Mouse (Mus musculus): ENCODE measurements around the gene Stx8. TPM values are rescaled to one million over a fixed set of nuclear protein-coding genes. Genes with fewer than 3 reads are reported as not detected.
A peak's percentile ranks its signal among the peaks of the same experiment; 100 is the strongest.

The Stx8 gene
- total RNA-seq, 4 experiments from 2014 or later, result 30.2 to 39.8 (median 35.9) TPM

DNA sequence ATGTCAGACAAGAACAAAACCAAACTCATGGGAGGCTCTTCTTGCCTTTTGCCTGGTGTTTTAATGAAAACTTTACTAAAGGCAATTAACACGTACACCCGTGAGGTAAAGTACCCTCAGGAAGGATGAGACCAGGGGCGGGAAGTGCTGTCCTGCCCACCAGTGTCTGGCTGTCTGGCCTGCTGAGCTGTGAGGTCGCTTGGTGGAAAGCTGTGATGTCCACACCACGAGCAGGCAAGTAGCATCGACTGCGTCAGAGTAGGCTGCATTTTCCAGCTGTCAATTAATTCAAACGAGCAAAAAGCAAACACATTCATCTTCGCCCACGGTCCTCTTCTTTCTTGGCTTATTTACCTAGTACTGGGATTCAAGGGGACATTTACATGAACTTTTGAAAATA, 232.7 kb downstream of the Stx8 start:
- no peak for DNase-seq (ENCODE audit: low spot score in 2 of 2)

- DNase-seq (ENCODE audit: low spot score in 2 of 2), result no peak
Measured at GRCm38 (mm10) chr11:68199103-68199502, 233.1 kb downstream of the Stx8 start.

DNA sequence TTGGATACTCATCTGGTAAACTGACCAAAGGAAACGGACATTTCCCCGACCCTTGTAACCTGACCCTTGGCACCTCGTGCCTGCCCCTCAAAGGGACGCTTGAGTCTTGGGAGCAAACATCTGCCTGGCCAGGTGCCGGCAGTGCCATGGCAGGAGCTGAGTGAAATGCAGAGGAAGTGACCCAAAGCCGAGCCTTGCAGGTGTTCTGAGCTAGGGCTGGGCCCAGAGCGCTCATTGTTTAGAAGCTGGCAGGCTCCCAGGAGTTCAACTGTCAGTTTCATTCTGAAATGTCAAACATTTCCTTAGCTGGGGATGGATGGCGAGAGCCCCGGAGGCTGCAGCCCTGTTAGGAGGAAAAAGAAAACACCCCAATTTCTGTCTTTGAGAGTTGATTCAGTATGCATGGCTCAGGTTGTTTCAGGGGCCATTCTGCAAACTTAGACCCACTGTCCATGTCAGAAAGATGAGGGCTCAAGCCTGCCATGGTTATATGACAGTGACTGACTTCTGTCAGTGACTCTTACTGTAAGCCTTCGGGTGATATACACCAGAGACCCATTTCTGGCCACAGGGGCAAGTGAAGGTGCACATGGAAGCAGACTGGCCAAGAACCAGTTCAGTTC, 233.9 kb downstream of the Stx8 start:
- no peak for DNase-seq (ENCODE audit: low spot score in 2 of 2)

DNA sequence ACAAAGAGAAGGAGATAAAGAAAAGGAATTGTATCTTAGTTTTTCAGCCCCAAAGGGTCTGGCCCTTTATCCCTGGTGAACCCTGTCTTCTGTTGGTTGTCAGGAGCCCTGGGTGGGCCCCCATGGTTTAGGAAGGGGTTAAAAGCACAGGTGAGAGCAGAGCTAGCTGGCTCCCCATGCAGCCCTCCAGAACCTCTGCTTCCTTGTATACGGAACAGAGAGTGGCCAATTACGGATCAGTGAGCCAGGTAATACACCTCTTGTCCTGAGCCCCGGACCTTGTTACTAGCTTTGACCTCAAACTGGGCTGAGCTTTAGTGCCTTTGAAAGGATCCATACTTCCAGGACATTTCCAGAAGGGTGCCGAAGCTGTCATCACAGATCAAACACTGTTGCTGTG, 234.5 kb downstream of the Stx8 start:
- DNase-seq (ENCODE audit: low spot score in 2 of 2), result no peak

- DNase-seq (ENCODE audit: low spot score in 2 of 2), result no peak
Measured at GRCm38 (mm10) chr11:68201063-68201462, 235.1 kb downstream of the Stx8 start.

- DNase-seq (ENCODE audit: low spot score in 2 of 2), result no peak
Measured at GRCm38 (mm10) chr11:68201811-68202459, 235.9 kb downstream of the Stx8 start.

- DNase-seq (ENCODE audit: low spot score in 2 of 2), result no peak
Measured at GRCm38 (mm10) chr11:68202561-68202960, 236.6 kb downstream of the Stx8 start.

DNA sequence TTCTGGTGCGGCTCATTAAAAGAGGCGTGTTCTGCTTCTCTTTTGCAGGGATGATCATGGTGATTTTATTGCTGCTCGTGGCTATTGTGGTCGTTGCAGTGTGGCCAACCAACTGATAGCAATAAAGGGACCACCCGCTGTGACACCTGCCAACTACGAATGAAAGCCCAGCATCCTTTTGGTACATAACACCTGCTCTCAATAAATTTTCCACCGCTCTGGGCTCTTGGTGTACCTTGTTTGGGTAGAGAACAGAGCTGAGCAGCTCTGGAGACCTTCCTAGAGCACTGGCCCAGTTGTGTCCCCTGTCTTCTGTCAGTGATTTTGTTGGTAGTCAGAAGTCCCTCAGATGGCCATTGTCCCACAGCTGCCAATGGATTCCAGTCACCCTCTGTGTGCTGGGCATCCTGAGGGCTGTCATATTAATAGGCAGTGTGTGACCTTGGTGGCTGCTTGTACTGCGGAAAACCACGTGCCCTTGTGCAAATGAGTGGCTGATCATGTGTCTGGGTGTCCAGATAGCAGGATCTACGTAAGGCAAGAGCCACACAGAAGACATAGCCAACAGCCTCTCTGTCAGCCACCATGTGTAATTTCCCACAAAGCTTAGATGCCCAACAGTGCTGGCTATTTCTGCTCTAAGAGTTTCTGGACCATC, 237.8 kb downstream of the Stx8 start:
- no peak for DNase-seq (ENCODE audit: low spot score in 2 of 2)

DNA sequence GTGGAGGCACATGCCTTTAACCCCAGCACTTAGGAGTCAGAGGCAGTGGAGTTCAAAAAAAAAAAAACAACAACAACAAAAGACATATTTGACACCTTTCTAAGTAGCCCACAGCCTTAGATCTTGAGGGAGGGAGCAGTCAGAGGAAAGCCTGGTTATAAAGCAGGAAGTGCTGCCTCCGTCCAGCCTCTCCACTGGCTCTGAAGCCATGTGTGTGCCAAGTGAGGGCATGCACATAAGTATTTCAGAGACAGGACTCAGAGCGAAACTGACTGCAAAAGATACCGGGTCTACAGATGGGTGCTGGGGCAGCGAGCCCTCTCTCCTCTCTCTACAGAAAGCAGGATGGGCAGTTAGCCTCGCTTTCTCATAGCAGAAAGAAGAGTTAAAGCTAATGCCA, 238.4 kb downstream of the Stx8 start:
- DNase-seq (ENCODE audit: low spot score in 2 of 2), result no peak

DNA sequence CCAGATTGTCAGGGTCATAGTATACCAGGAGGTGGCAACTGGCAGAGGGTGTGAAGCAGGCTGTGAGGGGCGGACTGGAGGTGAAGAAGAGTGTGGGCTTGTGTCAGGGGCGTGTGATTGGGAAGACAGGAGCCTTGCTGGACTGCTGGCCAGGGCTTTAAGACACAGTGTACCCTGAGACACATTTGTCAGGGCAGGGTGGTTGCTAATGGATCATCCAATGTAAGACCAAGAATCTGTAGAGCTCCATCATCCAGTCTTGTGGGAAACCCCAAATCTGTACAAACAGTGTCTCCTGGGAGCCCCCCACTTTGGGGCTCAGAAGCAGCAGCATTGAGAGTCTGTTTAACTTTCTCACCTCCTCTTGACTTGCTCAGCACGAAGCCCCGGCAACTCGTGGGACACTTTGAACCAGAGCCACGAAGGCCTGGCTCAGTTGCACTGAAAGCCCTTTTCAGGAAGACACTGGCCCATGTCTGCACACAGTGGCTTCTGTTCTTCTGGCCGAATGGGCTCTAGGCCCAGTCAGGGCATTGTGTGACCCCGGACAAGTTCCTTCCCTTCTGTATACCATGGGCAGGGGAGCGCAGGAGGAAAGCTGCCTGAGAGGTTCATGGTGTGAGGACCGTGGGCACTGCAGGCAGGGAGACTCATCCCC, 239.7 kb downstream of the Stx8 start:
- DNase-seq (ENCODE audit: low spot score in 2 of 2), result peak; percentile 44 to 54

DNA sequence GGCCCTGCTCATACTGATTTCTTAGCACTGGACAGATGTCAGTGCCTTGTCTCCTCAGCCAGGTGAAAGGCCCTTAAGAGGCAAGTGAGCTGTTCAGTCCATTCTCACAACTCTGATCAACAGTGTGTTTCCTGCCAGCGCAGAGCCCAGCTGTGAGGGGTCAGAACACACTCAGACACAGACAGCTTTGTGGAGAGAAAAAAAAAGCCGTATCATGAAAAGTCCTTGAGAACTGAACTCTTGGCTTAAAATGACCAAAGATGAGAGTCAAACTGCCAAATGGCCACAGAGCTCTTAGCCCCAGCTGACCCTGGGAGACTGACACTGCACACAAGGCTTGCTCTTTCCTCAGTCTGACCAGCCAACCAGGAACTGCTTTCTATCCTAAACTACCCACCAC, 242.0 kb downstream of the Stx8 start:
- no peak for DNase-seq (ENCODE audit: low spot score in 2 of 2)

DNA sequence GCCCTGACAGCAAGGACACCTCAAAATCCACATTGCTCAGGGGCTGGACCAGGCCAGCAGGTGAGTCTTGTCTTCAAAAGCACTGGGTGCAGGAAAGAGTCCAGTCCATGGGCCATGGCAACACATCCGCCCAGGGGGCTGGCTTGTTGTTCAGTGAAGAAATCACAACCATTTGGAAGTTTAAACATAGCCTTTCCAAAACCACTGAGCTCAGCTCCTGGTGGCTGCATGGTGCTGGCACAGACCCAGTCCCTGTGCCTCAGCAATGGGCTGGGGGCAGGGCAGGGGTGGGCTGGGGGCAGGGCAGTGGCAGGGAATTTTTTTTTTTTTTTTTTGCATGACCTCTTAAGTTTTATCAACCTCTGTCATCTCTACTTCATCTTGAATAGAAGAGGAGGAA, 242.6 kb downstream of the Stx8 start:
- no peak for DNase-seq (ENCODE audit: low spot score in 2 of 2)

- no peak for DNase-seq (ENCODE audit: low spot score in 2 of 2)
Measured at GRCm38 (mm10) chr11:68209506-68209905, 243.5 kb downstream of the Stx8 start.

GRCm38 (mm10) chr11:68210714-68211113, 244.7 kb downstream of the Stx8 start:
- no peak for DNase-seq (ENCODE audit: low spot score in 2 of 2)

DNA sequence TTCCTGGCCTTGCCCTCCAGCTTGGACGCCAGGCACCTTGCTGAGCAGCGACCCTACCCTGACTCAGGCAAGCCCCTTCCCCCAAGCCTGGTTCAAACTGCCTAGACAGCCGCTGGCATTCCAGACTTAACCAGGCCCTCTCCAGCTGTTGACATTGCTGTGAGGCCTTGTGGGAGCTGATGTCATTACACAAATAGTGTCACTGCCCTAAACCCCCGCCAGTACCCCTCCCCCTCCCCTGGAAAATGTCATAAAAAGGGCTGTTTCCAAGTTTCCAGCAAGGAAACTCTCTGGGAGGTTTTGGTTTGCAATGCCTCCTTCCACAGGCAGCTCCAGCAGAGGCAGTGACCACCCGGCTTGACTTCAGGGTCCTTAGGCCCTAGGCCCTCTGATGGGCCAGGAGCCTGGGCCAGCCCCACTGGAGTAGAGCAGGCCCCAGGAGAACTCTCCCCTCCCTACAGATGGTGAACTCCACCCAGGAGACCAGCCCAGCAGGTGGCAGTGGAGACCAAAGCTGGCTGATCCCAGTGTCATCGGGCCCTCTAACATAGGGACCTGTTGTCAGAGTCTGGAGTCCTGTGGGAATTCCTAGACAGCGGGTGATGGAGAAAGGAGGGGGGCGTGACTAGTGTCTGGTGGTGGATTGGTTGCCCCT, 246.1 kb downstream of the Stx8 start:
- no peak for DNase-seq (ENCODE audit: low spot score in 2 of 2)

GRCm38 (mm10) chr11:68213896-68214295, 247.9 kb downstream of the Stx8 start:
- DNase-seq (ENCODE audit: low spot score in 2 of 2), result no peak

GRCm38 (mm10) chr11:68214496-68215205, 248.7 kb downstream of the Stx8 start:
- DNase-seq (ENCODE audit: low spot score in 2 of 2), result no peak

DNA sequence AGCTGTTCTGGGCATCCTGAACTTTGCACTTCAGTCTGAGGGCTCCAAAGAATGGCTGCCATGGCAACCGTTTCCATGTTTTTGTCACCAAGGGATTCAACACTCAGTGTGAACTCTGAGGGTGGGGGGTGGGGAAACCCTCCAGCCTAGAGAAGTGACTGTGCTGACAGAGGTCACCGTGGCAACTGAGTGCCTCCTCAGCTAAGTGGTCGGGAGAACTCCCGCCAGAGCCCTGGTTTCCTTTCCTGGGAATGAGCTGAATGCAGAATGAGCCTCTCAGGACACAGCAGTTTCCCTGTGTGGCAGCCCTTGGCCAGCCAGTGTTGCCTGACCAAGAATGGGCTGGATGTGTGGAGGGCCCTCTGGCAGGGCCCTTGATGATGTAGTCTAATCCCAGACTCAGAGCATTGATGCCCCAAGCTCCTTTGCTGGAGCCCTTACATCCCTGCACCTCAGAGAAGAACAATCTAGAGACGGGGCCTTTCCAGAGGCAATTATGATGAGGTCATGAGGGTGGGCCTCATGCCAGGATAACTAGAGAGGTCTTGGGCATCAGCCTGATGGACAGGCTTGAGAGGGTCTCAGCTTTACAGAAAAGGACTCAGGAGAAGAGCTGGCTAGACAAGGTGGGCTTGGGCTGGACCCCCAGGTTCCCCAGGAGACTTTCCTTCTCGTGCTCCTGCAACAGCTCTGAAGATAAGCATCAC, 249.4 kb downstream of the Stx8 start:
- no peak for DNase-seq (ENCODE audit: low spot score in 2 of 2)

GRCm38 (mm10) chr11:68216041-68216440, 250.0 kb downstream of the Stx8 start:
- DNase-seq (ENCODE audit: low spot score in 2 of 2), result no peak

GRCm38 (mm10) chr11:68220733-68221132, 254.7 kb downstream of the Stx8 start:
- no peak for DNase-seq (ENCODE audit: low spot score in 2 of 2)

- DNase-seq (ENCODE audit: low spot score in 2 of 2), result no peak
Measured at GRCm38 (mm10) chr11:68222209-68222608, 256.2 kb downstream of the Stx8 start.

Measured in layer of hippocampus, adult 8-10 months (tissue).